ENCODE assay signal across 14 mouse cellular contexts in the genomic region with DNA sequence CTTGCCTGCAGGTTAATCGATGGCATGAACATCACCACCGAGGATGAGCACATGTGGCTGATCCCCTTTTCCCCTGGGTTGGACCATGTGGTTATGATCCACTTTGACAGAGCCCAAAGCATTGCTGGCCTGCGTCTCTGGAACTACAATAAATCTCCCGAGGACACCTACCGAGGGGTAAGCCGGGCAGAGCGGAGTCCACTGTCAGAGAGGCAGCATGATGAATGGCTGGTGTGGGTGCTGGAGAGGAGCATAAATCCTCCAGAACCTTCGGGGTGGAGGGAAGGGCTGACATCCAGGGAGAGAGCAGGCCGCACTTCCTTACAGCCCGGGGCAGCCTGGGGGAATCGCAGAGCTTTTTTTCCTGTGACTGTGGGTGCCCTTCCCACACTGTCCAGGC.
DNase-seq lines count a peak whose midpoint lies in the region; ATAC-seq and TF ChIP-seq lines count a peak whose summit lies in the region.
"Had no signal": no experiment of that assay in that cellular context is flagged by ENCODE, and none has a peak within 500 bp of the region (broad histone marks: within the 10 kb centered on the region; RNA-seq: fewer than 3 reads in every experiment).

No protein-coding gene starts in this region.

- no peak overlapping the region for H3K4me3 ChIP-seq in hindbrain, embryonic 12.5 days
- H3K4me3 ChIP-seq in hindbrain, postnatal 0 days (ENCODE audit: low read length), result no peak overlapping the region
- H3K4me3 ChIP-seq in lung, embryonic 14.5 days (ENCODE audit: low read depth, low read length), result no peak overlapping the region
- H3K4me3 ChIP-seq in hindbrain, embryonic 14.5 days (replicated peaks; ENCODE audit: low read length), result no peak overlapping the region
- H3K4me3 ChIP-seq: forebrain, embryonic 15.5 days; limb, embryonic 15.5 days had no signal

- no peak for TF ChIP-seq CTCF in hindbrain, postnatal 0 days (IDR thresholded peaks at IDR 0.05; ENCODE audit: low read depth)
- TF ChIP-seq CTCF in lung, embryonic 14.5 days (IDR thresholded peaks at IDR 0.05; ENCODE audit: low read depth), result no peak

- no peaks in the 10 kb centered on the region for H3K27me3 ChIP-seq in hindbrain, embryonic 12.5 days
- H3K27me3 ChIP-seq in hindbrain, postnatal 0 days (ENCODE audit: insufficient read depth, low read length), result no peaks in the 10 kb centered on the region
- no peaks in the 10 kb centered on the region for H3K27me3 ChIP-seq in lung, embryonic 14.5 days (ENCODE audit: insufficient read depth, low read length)
- H3K27me3 ChIP-seq in hindbrain, embryonic 14.5 days (ENCODE audit: control insufficient read depth, insufficient read depth, low read length), result no peaks in the 10 kb centered on the region
- H3K27me3 ChIP-seq: forebrain, embryonic 15.5 days; limb, embryonic 15.5 days had no signal

- 50% methylated on average over 11 of the region's 11 CpGs for WGBS in hindbrain, embryonic 12.5 days
- 46% methylated on average over 11 of the region's 11 CpGs for WGBS in hindbrain, postnatal 0 days
- WGBS in lung, embryonic 14.5 days, result 32% methylated on average over 11 of the region's 11 CpGs
- 39% methylated on average over 11 of the region's 11 CpGs for WGBS in hindbrain, embryonic 14.5 days

- peaks cover 10% of the 10 kb centered on the region; the same call in 1 of the 2 replicates for H3K36me3 ChIP-seq in hindbrain, embryonic 12.5 days
- no peaks in the 10 kb centered on the region for H3K36me3 ChIP-seq in hindbrain, postnatal 0 days (ENCODE audit: insufficient read depth, low read length)
- H3K36me3 ChIP-seq in lung, embryonic 14.5 days (ENCODE audit: insufficient read depth), result peaks cover 5% of the 10 kb centered on the region; the same call in 1 of the 2 replicates
- no peaks in the 10 kb centered on the region for H3K36me3 ChIP-seq in hindbrain, embryonic 14.5 days (replicated peaks; ENCODE audit: control insufficient read depth, insufficient read depth)

- no peak overlapping the region for H3K9ac ChIP-seq in hindbrain, embryonic 12.5 days
- no peak overlapping the region for H3K9ac ChIP-seq in hindbrain, postnatal 0 days (replicated peaks; ENCODE audit: low read length)
- no peak overlapping the region for H3K9ac ChIP-seq in lung, embryonic 14.5 days
- no peak overlapping the region for H3K9ac ChIP-seq in hindbrain, embryonic 14.5 days
- H3K9ac ChIP-seq: forebrain, embryonic 15.5 days; limb, embryonic 15.5 days had no signal

- no peaks in the 10 kb centered on the region for H3K9me3 ChIP-seq in hindbrain, embryonic 12.5 days (replicated peaks)
- no peaks in the 10 kb centered on the region for H3K9me3 ChIP-seq in hindbrain, postnatal 0 days (ENCODE audit: low read length)
- no peaks in the 10 kb centered on the region for H3K9me3 ChIP-seq in lung, embryonic 14.5 days (ENCODE audit: low read depth, low read length)
- H3K9me3 ChIP-seq in hindbrain, embryonic 14.5 days (ENCODE audit: control insufficient read depth, low read length), result no peaks in the 10 kb centered on the region
- H3K9me3 ChIP-seq: forebrain, embryonic 15.5 days; limb, embryonic 15.5 days had no signal

- peak; percentile 33; the same call in 1 of the 2 replicates for ATAC-seq in hindbrain, embryonic 12.5 days (ENCODE audit: low FRiP score)
- no peak for ATAC-seq in hindbrain, postnatal 0 days
- ATAC-seq in lung, embryonic 14.5 days (ENCODE audit: insufficient read depth), result 0 out of 2 replicates have a peak, but pooled peaks have one; percentile 33
- ATAC-seq in hindbrain, embryonic 14.5 days (ENCODE audit: low FRiP score), result no peak; the same call in 1 of the 2 replicates
- ATAC-seq: forebrain, embryonic 15.5 days had no signal

- H3K4me1 ChIP-seq in hindbrain, embryonic 12.5 days, result peaks cover 23% of the 10 kb centered on the region
- H3K4me1 ChIP-seq in hindbrain, postnatal 0 days (ENCODE audit: insufficient read depth, low read length), result no peaks in the 10 kb centered on the region
- no peaks in the 10 kb centered on the region for H3K4me1 ChIP-seq in lung, embryonic 14.5 days (ENCODE audit: insufficient read depth)
- H3K4me1 ChIP-seq in hindbrain, embryonic 14.5 days (replicated peaks; ENCODE audit: control insufficient read depth, insufficient read depth, low read length), result peaks cover 16% of the 10 kb centered on the region
- H3K4me1 ChIP-seq: forebrain, embryonic 15.5 days; limb, embryonic 15.5 days had no signal

- H3K4me2 ChIP-seq in hindbrain, embryonic 12.5 days (replicated peaks), result no peak overlapping the region
- H3K4me2 ChIP-seq in hindbrain, postnatal 0 days (ENCODE audit: low read depth, low read length), result no peak overlapping the region
- no peak overlapping the region for H3K4me2 ChIP-seq in lung, embryonic 14.5 days
- H3K4me2 ChIP-seq in hindbrain, embryonic 14.5 days (replicated peaks), result no peak overlapping the region
- H3K4me2 ChIP-seq: forebrain, embryonic 15.5 days; limb, embryonic 15.5 days had no signal

- DNase-seq in hindbrain, postnatal 0 days (ENCODE audit: low spot score), result no peak
- no peak for DNase-seq in lung, embryonic 14.5 days
- no peak for DNase-seq in lung, postnatal 14 days
- DNase-seq in hindbrain, embryonic 14.5 days (ENCODE audit: low spot score), result peak; percentile 28
- DNase-seq in yolk sac, embryonic 10.5 days (ENCODE audit: low spot score), result peak; percentile 46
- DNase-seq in cerebellum, postnatal 25 days, result no peak
- DNase-seq in thymus, postnatal 25 days, result no peak
- DNase-seq: cerebellum, adult 8-10 months; gastrocnemius, postnatal 25 days; lung, adult 2 months; retina, postnatal 1 day had no signal

- H3K27ac ChIP-seq in hindbrain, embryonic 12.5 days, result peak overlapping the region; percentile 35
- no peak overlapping the region for H3K27ac ChIP-seq in hindbrain, postnatal 0 days
- no peak overlapping the region for H3K27ac ChIP-seq in lung, embryonic 14.5 days (ENCODE audit: low read depth)
- H3K27ac ChIP-seq in hindbrain, embryonic 14.5 days, result peak overlapping the region; percentile 62
- H3K27ac ChIP-seq: forebrain, embryonic 15.5 days; limb, embryonic 15.5 days had no signal

Comparison
In these comparisons a context has a peak if more than half of its experiments do, and no peak if none do; other contexts are left out.
1. ATAC-seq: peak in hindbrain, embryonic 12.5 days (single experiment) and lung, embryonic 14.5 days (single experiment); none in hindbrain, postnatal 0 days (single experiment) and hindbrain, embryonic 14.5 days (single experiment).
2. H3K27ac ChIP-seq: peak in hindbrain, embryonic 12.5 days (single experiment) and hindbrain, embryonic 14.5 days (single experiment); none in hindbrain, postnatal 0 days (single experiment) and lung, embryonic 14.5 days (single experiment).
3. DNase-seq: peak in hindbrain, embryonic 14.5 days (single experiment) and yolk sac, embryonic 10.5 days (single experiment); none in hindbrain, postnatal 0 days (single experiment), lung, embryonic 14.5 days (single experiment), lung, postnatal 14 days (single experiment), cerebellum, postnatal 25 days (0 of 2) and thymus, postnatal 25 days (single experiment).